Mouse (Mus musculus): ENCODE measurements at regions not wholly inside any gene's neighbourhood (a gene's known extent, or its start where the extent isn't known, plus 50 kb on each side); places are given as distances from the start of the nearest gene placed in this dataset.
"Not testable (repeated sequence)": the region's sequence is repeated elsewhere in the genome, so short reads cannot be mapped to it uniquely, and the experiment has no call there.

DNA sequence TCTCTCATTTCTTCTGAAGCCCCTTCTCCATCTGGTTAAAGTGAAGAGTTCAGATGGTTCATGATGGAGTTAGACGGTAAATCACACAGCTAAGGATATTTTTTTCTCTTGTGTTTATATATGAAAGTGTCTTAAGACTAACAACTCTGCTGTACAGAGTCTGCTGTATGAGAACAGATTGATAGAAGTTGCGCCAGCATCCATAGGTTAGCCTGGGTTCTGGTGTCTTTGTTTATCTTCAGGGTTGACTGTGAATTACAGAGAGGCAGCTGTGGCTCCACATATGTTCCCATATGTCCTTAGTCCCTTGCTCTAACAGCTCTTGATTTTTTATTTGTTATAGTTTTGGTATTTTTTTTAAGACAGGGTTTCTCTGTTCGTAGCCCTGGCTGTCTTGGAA is 334.9 kb upstream of the Api5 start:
- DNase-seq (ENCODE audit: low spot score in 2 of 2), result no peak

DNA sequence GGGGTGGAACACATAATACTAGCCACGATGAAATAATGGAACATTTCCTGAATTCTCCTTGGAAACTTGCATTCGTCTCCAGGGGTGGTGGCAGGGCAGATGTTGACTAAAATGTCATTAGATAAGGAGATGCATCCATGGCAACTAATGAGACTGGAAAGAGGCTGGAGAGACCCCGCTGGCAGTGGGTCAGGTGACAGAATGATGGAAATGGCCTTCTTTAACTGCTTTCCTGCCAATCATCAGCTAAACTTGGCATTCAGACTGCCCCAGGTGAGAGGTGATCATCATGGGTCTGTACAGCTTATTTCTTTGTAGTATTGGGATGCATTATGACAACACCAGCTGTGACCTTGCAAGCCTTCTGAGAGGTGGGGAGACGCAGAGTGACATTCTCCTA is 334.3 kb upstream of the Api5 start:
- no peak for DNase-seq (ENCODE audit: low spot score in 2 of 2)

DNA sequence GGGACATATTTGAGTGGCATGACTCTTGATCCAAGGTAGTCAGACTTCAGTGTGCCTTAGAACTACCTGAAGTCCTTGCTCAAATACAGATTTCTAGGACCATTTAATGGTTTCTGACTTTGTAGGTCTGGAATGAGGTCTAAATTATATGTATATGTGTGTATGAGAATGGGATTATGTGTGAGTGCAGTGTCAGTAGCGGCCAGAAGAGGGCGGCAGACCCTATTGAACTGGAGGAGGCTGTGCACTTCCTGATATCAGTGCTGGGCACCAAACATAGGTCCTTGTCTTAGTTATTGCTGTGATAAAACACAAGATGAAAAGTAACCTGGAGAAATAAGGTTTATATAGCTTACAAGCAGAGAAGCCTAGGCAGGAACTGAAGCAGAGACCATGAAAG is 328.6 kb upstream of the Api5 start:
- DNase-seq (ENCODE audit: low spot score in 2 of 2), result no peak

DNA sequence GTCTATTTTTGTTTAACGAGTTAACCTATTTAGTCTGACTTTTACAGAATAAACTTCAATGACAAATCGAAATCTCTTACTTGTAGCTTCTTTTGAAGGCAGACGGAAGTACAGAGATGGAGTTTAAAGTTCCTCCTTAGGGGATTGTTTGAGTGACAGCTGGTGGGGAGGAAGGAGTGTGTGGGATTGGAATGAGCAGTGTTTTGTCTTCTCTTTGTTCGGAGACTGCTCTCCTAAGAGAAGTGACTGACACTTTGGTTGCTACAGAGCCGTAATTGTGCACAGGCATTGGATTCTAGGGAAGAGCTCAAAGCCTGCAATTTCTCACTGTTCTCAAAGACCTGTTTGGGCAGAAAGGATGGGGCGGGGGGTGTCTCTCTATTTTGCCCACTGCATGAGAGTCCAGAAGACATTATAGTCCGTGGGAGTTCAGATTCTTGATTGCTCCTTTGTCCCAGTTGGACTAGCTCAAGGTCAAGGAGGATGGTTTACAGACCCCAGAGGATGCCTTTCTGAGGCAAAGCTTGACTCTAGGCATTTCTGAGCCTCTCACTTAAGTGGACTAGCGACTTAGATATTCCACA is 327.0 kb upstream of the Api5 start:
- no peak for DNase-seq (ENCODE audit: low spot score in 2 of 2)

DNA sequence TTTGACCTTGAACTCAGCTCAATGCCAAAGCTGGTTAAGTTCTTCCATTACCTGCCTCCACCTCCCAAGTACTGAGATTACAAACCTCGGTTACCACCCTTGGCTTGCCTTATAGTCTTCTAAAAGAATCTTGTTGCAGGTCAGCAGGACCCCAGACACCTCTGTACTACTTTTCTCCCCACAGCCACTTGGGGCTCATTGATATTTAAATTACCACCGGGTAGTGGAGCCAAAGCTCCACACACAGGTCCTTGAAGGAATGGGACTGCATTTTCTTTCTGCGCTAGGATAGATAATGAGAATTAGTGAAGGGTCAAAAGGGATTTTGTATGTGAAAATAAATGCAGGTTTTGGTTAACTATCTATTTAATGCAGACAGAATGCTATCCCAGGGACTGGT is 326.5 kb upstream of the Api5 start:
- no peak for DNase-seq (ENCODE audit: low spot score in 2 of 2)

DNA sequence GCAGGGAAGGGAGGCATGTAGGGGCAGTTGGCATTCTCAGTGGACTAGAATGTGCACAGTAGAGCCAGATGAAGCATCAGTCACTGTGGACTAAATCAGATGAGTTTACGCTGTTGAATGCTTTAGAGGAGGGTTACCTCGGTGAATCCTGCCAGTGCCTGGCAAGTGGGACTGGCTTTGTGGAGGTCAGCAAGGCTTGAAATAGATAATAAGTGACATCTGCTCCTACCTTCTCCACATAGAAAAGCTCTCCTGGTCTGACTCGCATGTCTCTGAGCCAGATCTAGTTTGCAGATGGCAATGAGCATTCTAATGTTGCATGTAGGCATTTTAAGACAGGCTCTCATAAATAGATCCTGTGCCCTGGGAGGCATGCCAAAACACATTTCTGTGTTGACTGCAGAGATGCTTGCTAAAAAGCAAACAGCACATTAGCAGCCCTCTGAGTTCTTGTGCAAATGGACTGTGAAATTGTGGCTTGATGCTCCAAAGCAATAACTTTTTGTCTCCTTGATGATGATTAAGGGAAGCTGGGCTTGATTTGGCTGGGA is 310.3 kb upstream of the Api5 start:
- peak in 1 of 2 experiments; percentile 36 for DNase-seq (ENCODE audit: low spot score in 2 of 2)

DNA sequence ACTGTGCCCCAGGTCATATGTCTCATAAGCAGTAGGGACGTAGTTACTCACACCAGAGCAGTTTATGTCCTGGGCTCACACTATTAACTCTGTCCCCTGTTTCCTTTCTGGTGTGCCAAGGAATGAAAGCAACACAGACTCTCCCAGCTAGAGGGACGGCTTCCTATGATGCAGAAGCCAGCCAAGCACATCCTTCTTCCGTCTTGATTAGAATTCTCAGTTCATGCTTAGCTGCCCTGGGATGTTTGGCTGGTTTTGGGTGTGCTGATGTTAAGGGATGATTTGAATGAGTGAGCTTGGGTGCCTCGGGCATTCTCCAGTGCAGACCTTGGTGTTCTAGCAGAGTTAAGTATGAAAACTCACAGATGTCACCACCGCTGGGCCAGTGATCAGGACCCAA is 291.9 kb upstream of the Api5 start:
- no peak for DNase-seq (ENCODE audit: low spot score in 2 of 2)

DNA sequence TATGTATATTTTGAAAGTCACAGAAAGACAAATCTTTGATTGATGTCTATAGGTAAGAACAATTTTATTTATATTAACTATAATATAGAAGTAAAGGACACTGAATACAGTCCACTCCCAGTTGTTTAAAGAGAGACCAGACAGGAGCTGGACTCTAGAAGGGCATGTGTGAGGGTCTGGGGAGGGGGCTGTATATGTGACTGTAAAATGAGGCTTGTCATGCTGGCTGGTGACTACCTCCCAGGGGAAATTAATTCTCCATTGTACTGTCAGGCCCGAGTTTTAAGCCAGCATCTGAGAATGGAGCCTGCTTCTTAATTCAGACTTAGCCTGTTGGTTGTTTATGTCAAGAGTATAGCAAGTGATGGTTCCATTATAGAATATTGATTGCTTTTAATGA is 261.4 kb upstream of the Api5 start:
- DNase-seq (ENCODE audit: low spot score in 2 of 2), result no peak

DNA sequence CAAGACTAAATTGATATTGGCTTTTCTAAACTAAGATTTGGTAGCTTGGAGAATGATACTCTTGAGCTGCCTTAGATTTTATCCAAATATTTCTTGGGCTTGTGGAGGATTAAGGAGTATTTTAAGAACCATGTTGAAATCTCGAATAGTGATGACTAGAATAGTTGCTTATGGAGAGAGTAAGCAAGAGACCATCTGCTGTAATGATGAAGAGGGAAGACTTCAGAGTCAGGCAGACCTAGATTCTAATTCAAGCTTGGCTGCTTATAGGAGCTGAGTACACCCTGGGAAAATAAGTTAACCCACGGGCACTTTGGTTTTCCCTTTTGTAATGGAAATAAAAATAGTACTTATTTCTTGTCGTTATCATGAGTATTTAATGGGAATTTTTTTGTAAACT is 257.3 kb upstream of the Api5 start:
- no peak for DNase-seq (ENCODE audit: low spot score in 2 of 2)

DNA sequence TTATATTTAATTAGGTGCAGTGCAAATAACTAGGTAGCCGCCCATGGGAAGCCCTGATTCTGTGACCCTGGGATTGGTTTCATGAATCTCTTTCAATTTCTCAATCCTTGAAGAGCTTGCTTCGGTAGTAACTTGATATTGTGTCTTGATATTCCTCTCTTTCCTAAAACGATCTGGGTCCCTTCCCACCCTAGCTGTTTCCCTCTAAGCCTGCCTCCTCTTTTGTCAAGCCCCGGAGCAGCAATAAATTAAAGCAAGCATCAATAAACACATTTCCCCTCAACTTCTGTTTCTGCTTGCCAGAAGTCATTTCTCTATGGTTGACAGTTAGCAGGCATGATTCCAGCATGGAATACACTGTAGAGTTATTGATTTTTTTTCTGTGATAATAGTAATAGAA is 252.6 kb upstream of the Api5 start:
- no peak for DNase-seq (ENCODE audit: low spot score in 2 of 2)

DNA sequence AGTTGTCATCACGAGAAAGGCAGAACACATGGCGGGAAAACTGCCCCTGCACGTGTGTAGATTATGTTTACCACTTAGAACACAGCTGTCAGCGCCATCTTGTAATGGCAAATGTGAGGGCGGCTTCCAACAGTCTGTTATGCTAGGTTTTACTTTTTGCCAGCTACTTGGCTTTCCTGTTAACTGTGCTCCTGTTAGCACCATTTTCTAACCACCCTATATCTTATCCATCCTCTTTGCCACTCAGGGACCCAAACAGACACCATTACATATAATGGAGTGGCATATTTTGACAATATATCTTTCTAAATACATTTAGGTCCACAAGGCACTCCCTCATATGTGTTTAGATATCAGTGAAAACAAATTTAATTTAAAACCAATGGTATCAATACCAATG is 247.7 kb upstream of the Api5 start:
- not testable (repeated sequence) for DNase-seq (ENCODE audit: low spot score in 2 of 2)

DNA sequence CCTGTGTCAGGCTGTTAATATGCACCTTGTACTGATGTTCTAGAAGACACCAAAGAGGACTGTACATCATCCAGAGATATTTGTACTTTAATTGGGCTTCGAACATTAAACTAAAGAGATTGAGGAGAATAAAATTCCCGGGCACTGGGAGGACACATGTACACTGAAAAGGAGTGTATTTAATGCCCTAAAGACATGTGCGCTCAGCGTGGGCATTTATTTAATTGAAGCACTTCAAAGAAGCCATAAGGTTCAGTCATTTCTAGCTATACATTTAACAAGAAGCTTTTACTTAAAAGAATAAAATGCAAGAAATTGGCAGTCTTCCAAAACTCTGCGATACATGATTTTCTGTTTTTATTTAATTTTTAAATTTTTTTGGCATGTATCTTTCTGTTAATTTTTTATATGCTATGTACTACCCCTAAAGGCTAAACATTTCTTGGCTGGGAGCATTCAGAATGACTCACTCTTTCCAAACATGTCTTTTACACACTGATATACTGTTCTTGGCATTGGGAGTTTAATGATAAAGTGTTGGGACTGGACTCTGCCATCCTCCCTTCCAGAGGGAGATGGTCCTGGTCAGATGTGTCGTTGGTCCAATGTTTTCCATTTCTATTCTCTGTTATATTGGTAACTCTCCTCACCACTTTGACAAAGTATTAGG is 242.3 kb upstream of the Api5 start:
- DNase-seq (ENCODE audit: low spot score in 2 of 2), result no peak

DNA sequence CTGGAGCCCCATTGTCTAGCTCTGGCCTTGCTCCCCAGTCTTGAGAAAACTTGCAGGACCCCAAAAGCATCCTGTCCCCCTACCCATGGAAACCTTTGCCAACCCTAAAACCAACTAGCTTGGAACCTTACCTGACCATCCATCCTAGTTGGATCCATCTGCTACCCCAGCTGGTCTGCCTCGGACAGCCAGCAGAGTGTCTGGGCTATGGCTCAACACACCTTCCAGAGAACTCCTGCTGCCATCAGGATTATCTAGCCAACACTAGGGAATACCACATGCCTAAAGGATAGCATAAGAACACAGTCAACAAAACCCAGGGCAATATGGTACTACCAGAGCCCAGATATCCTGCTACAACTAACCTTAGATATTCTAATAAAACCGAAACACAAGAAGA is 227.9 kb upstream of the Api5 start:
- no peak for DNase-seq (ENCODE audit: low spot score in 2 of 2)

DNA sequence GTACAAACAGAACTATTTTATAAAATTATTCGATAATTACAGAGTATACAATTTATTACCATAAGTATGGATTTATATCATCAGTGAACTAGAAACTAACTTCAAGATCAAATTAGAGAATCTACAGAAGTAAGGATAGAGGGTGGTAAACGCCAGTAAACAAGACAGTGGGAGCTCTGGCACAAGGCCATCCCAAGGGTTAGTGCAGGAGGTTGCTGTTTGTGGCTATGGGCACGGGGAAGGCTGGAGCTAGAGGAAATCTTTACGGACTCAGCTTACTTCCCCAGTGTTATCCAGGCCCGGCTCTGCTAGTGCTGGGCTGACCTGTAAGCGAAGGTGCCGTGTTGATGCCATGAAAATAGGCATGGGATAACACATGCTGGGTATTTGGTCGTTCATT is 220.5 kb upstream of the Api5 start:
- no peak for DNase-seq (ENCODE audit: low spot score in 2 of 2)

Data from left cerebral cortex, adult 18-20 months (tissue).